Mouse (Mus musculus): Measurements from ENCODE around the gene Arntl2. TPM values are rescaled to one million over a fixed set of nuclear protein-coding genes. Genes with fewer than 3 reads are reported as not detected.
"Not testable (repeated sequence)": the region's sequence is repeated elsewhere in the genome, so short reads cannot be mapped to it uniquely, and the experiment has no call there.

Arntl2 gene
- polyA plus RNA-seq, 1 experiment = 0.49 TPM

DNA sequence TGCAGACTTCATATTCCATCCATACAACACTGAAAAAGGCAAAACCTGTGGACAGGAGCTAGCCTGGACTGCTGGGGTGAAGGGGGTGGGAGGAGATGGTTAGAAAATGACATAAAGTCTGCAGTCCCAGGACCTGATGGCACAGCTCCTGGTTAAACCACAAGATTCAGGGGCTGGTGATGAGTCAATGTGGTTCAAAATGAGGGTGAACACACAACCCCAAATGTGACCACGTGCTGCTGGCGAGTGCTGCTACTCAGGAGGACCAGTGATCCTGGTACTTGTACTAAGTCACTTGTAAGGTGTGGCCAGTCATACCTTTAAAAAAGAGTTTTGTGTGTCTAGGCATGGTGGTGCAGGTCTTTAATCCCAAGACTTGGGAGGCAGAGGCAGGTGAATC is 67.3 kb downstream of the Arntl2 start:
- no peaks in the 10 kb centered on the region for H3K27me3 ChIP-seq (ENCODE audit: control insufficient read depth, insufficient read depth, insufficient read length)
- H3K79me3 ChIP-seq (ENCODE audit: low read depth) = no peaks in the 10 kb centered on the region
- no peaks in the 10 kb centered on the region for H3K36me3 ChIP-seq (ENCODE audit: control insufficient read depth, insufficient read depth)
- no peak overlapping the region for H3K4me3 ChIP-seq (ENCODE audit: insufficient read depth, poor library complexity, severe bottlenecking)
- H3K79me2 ChIP-seq (ENCODE audit: control insufficient read depth, insufficient read depth) = no peaks in the 10 kb centered on the region
- H3ac ChIP-seq (ENCODE audit: control insufficient read depth, insufficient read length, low read depth) = no peak overlapping the region
- TF ChIP-seq MAX (IDR thresholded peaks at IDR 0.05) = peak; percentile 92
- no peak for TF ChIP-seq MYOG (IDR thresholded peaks at IDR 0.05; ENCODE audit: control insufficient read depth, extremely low read depth, insufficient read length)
- no peak for TF ChIP-seq CEBPB (IDR thresholded peaks at IDR 0.05; ENCODE audit: low read depth)
- no peak for TF ChIP-seq FOSL1 (IDR thresholded peaks at IDR 0.05; ENCODE audit: insufficient read depth, low read length, poor library complexity, severe bottlenecking)
- no peak for TF ChIP-seq CTCF (IDR thresholded peaks at IDR 0.05; ENCODE audit: control insufficient read depth, insufficient read depth, insufficient read length)
- TF ChIP-seq MYOD1 (IDR thresholded peaks at IDR 0.05; ENCODE audit: control insufficient read depth, insufficient read length, low read depth) = no peak
- TF ChIP-seq USF1 (IDR thresholded peaks at IDR 0.05; ENCODE audit: low read depth) = peak; percentile 94

DNA sequence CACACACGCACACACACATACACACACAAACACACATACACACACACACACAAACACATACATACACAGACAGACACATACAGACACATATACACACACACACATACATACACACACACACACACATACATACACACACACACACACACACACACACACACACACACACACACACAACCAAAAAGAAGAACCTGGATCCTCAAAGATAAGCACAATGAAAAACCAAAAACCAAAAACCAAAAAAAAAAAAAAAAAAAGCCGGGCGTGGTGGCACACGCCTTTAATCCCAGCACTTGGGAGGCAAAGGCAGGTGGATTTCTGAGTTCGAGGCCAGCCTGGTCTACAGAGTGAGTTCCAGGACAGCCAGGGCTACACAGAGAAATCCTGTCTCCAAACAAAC is 68.5 kb downstream of the Arntl2 start:
- H3ac ChIP-seq (ENCODE audit: control insufficient read depth, insufficient read length, low read depth); H3K79me2 ChIP-seq (ENCODE audit: control insufficient read depth, insufficient read depth); H3K4me3 ChIP-seq (ENCODE audit: insufficient read depth, poor library complexity, severe bottlenecking); H3K36me3 ChIP-seq (ENCODE audit: control insufficient read depth, insufficient read depth); H3K27me3 ChIP-seq (ENCODE audit: control insufficient read depth, insufficient read depth, insufficient read length); H3K79me3 ChIP-seq (ENCODE audit: low read depth): not testable (repeated sequence)

DNA sequence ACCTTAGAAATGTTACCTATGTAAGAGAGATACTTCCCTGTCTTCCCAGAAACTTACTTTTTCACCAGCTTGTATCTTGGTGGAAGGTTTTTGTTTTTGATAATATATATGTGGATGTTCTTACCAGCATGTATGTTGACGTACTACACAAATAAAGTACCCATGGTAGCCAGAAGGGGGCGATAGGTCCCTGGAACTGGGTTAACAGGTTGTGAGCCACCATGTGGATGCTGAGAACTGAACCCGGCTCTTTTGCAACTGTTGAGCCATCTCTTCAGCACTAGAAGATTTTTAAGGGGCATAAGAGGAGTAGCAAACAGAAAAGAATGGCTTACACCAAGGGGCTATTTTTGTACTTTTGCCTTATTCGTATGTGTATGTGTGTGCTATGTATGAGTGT is 69.8 kb downstream of the Arntl2 start:
- H3K36me3 ChIP-seq (ENCODE audit: control insufficient read depth, insufficient read depth) = no peaks in the 10 kb centered on the region
- no peaks in the 10 kb centered on the region for H3K79me2 ChIP-seq (ENCODE audit: control insufficient read depth, insufficient read depth)
- no peaks in the 10 kb centered on the region for H3K79me3 ChIP-seq (ENCODE audit: low read depth)
- H3K27me3 ChIP-seq (ENCODE audit: control insufficient read depth, insufficient read depth, insufficient read length) = no peaks in the 10 kb centered on the region
- H3K4me3 ChIP-seq (ENCODE audit: insufficient read depth, poor library complexity, severe bottlenecking) = no peak overlapping the region
- TF ChIP-seq MAX (IDR thresholded peaks at IDR 0.05) (no peak), USF1 (IDR thresholded peaks at IDR 0.05; ENCODE audit: low read depth) (no peak), CEBPB (IDR thresholded peaks at IDR 0.05; ENCODE audit: low read depth) (no peak), MYOG (IDR thresholded peaks at IDR 0.05; ENCODE audit: control insufficient read depth, extremely low read depth, insufficient read length) (no peak), FOSL1 (IDR thresholded peaks at IDR 0.05; ENCODE audit: insufficient read depth, low read length, poor library complexity, severe bottlenecking) (no peak), MYOD1 (IDR thresholded peaks at IDR 0.05; ENCODE audit: control insufficient read depth, insufficient read length, low read depth) (no peak), CTCF (IDR thresholded peaks at IDR 0.05; ENCODE audit: control insufficient read depth, insufficient read depth, insufficient read length) (no peak)
- no peak overlapping the region for H3ac ChIP-seq (ENCODE audit: control insufficient read depth, insufficient read length, low read depth)

DNA sequence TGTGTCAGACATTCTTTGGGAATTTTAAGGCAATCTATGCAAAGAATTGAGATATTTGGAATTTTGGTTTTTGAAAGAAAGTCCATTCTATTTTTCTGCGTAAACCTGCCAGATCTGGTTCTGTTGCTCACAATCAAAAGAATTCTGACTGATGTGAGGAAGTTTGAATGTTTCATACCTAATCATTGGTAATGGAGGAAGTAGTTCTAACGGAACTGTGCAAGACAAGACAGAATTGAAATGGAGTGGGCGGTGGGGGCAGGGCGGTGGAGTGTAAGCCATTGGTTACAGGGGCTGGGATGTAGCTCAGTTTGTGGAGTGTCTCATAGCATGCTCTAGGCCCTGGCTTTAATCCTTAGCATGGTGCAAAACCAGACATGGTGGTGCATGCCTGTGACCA is 76.1 kb downstream of the Arntl2 start:
- H3ac ChIP-seq (ENCODE audit: control insufficient read depth, insufficient read length, low read depth) = no peak overlapping the region
- H3K4me3 ChIP-seq (ENCODE audit: insufficient read depth, poor library complexity, severe bottlenecking) = no peak overlapping the region
- no peak for TF ChIP-seq MAX (IDR thresholded peaks at IDR 0.05)
- no peak for TF ChIP-seq MYOG (IDR thresholded peaks at IDR 0.05; ENCODE audit: control insufficient read depth, extremely low read depth, insufficient read length)
- no peak for TF ChIP-seq MYOD1 (IDR thresholded peaks at IDR 0.05; ENCODE audit: control insufficient read depth, insufficient read length, low read depth)
- TF ChIP-seq FOSL1 (IDR thresholded peaks at IDR 0.05; ENCODE audit: insufficient read depth, low read length, poor library complexity, severe bottlenecking) = no peak
- TF ChIP-seq CTCF (IDR thresholded peaks at IDR 0.05; ENCODE audit: control insufficient read depth, insufficient read depth, insufficient read length) = no peak
- TF ChIP-seq USF1 (IDR thresholded peaks at IDR 0.05; ENCODE audit: low read depth) = no peak
- no peak for TF ChIP-seq CEBPB (IDR thresholded peaks at IDR 0.05; ENCODE audit: low read depth)
- no peaks in the 10 kb centered on the region for H3K79me2 ChIP-seq (ENCODE audit: control insufficient read depth, insufficient read depth)
- H3K27me3 ChIP-seq (ENCODE audit: control insufficient read depth, insufficient read depth, insufficient read length) = no peaks in the 10 kb centered on the region
- H3K79me3 ChIP-seq (ENCODE audit: low read depth) = no peaks in the 10 kb centered on the region
- H3K36me3 ChIP-seq (ENCODE audit: control insufficient read depth, insufficient read depth) = no peaks in the 10 kb centered on the region

DNA sequence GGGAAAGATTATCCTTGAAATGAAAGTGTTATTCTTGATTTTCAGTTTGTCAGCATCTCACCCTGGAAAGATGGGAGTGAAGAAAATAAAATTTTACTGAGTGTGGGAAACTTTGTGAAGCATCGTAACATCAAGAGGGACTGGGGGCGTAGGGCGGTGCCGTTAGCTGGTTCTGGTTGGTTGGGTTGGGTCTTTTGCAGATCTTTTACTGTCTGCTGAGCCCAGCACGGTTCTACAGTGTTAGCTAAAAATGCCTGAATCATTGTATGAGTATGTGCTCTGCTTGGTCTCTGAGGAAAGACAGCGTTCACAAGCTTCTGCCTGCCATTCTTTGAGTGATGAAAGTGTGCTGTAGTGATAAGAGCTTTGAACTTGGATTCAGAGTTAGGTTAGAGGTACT is 78.6 kb downstream of the Arntl2 start:
- H3K27me3 ChIP-seq (ENCODE audit: control insufficient read depth, insufficient read depth, insufficient read length) = no peaks in the 10 kb centered on the region
- H3K79me3 ChIP-seq (ENCODE audit: low read depth) = no peaks in the 10 kb centered on the region
- TF ChIP-seq USF1 (IDR thresholded peaks at IDR 0.05; ENCODE audit: low read depth) (no peak), FOSL1 (IDR thresholded peaks at IDR 0.05; ENCODE audit: insufficient read depth, low read length, poor library complexity, severe bottlenecking) (no peak), MYOG (IDR thresholded peaks at IDR 0.05; ENCODE audit: control insufficient read depth, extremely low read depth, insufficient read length) (no peak), CEBPB (IDR thresholded peaks at IDR 0.05; ENCODE audit: low read depth) (no peak), MYOD1 (IDR thresholded peaks at IDR 0.05; ENCODE audit: control insufficient read depth, insufficient read length, low read depth) (no peak), CTCF (IDR thresholded peaks at IDR 0.05; ENCODE audit: control insufficient read depth, insufficient read depth, insufficient read length) (no peak), MAX (IDR thresholded peaks at IDR 0.05) (no peak)
- H3K79me2 ChIP-seq (ENCODE audit: control insufficient read depth, insufficient read depth) = no peaks in the 10 kb centered on the region
- H3ac ChIP-seq (ENCODE audit: control insufficient read depth, insufficient read length, low read depth) = no peak overlapping the region
- no peaks in the 10 kb centered on the region for H3K36me3 ChIP-seq (ENCODE audit: control insufficient read depth, insufficient read depth)
- H3K4me3 ChIP-seq (ENCODE audit: insufficient read depth, poor library complexity, severe bottlenecking) = no peak overlapping the region

DNA sequence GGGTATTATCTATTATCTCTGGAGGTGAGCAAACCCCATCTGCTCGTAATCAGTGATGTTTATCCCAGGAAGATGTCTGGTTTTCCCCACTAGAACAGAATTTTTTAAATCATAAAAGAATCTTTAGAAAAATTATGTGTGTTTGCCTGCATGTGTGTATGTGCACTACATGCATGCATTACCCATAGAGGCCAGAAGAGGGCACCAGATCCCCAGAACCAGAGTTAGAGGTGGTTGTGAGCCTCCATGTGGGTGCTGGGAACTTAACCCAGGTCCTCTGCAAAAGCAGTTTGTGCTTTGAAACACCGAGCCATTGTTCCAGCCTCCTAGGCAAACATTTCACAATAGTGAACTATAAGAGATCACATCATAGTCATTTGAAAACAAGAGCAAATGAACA is 81.0 kb downstream of the Arntl2 start:
- Histone ChIP-seq H3K36me3 (ENCODE audit: control insufficient read depth, insufficient read depth) (no peaks in the 10 kb centered on the region), H3K79me2 (ENCODE audit: control insufficient read depth, insufficient read depth) (no peaks in the 10 kb centered on the region), H3K79me3 (ENCODE audit: low read depth) (no peaks in the 10 kb centered on the region), H3K4me3 (ENCODE audit: insufficient read depth, poor library complexity, severe bottlenecking) (no peak overlapping the region), H3ac (ENCODE audit: control insufficient read depth, insufficient read length, low read depth) (no peak overlapping the region), H3K27me3 (ENCODE audit: control insufficient read depth, insufficient read depth, insufficient read length) (no peaks in the 10 kb centered on the region)
- TF ChIP-seq USF1 (IDR thresholded peaks at IDR 0.05; ENCODE audit: low read depth) (no peak), MAX (IDR thresholded peaks at IDR 0.05) (no peak), MYOD1 (IDR thresholded peaks at IDR 0.05; ENCODE audit: control insufficient read depth, insufficient read length, low read depth) (no peak), CTCF (IDR thresholded peaks at IDR 0.05; ENCODE audit: control insufficient read depth, insufficient read depth, insufficient read length) (no peak), FOSL1 (IDR thresholded peaks at IDR 0.05; ENCODE audit: insufficient read depth, low read length, poor library complexity, severe bottlenecking) (no peak), CEBPB (IDR thresholded peaks at IDR 0.05; ENCODE audit: low read depth) (no peak), MYOG (IDR thresholded peaks at IDR 0.05; ENCODE audit: control insufficient read depth, extremely low read depth, insufficient read length) (no peak)
